Mouse (Mus musculus) heart, embryonic 14.5 days (tissue): ENCODE measurements around the gene Arl9. TPM values are rescaled to one million over a fixed set of nuclear protein-coding genes. Genes with fewer than 3 reads are reported as not detected.

Experiments used
- ATAC-seq: fragments of 200-750 bp; cut with Nextera tagmentation; 2 replicates; pipeline ENCODE4 v1.8.0; 2017; ENCODE audit warnings: low read depth, moderate TSS enrichment; ENCODE audit not compliant: insufficient number of reproducible peaks, insufficient read depth, low FRiP score
- H3K27ac ChIP-seq, 2 experiments: fragments of 200-500 bp in 1 of 2; fragments of 300-500 bp in 1 of 2; sonication (generic) in 1 of 2; replicated peaks in 1 of 2; 2 replicates each; pipeline ENCODE4 v1.5.1; 2012 to 2014; ENCODE audit warnings: low read depth in 2 of 2, low read length in 2 of 2, control low read depth in 1 of 2, mild to moderate bottlenecking in 1 of 2, mixed read lengths in 1 of 2; ENCODE audit not compliant: control insufficient read depth in 1 of 2, insufficient read depth in 1 of 2
- H3K27me3 ChIP-seq: fragments of 300-500 bp; sonication (generic); 2 replicates; pipeline ENCODE4 v1.6.1; 2014; ENCODE audit warnings: mild to moderate bottlenecking, low read length, control low read depth; ENCODE audit not compliant: control insufficient read depth, insufficient read depth
- H3K36me3 ChIP-seq: fragments of 300-500 bp; sonication (generic); 2 replicates; pipeline ENCODE4 v1.6.1; 2014; ENCODE audit warnings: mild to moderate bottlenecking, control low read depth, low read length, mixed read lengths; ENCODE audit not compliant: control insufficient read depth, insufficient read depth
- H3K4me1 ChIP-seq, 2 experiments: fragments of 200-500 bp in 1 of 2; fragments of 300-500 bp in 1 of 2; sonication (generic) in 1 of 2; 2 replicates each; pipeline ENCODE4 v1.6.1; 2012 to 2014; ENCODE audit warnings: low read length in 2 of 2, control low read depth in 1 of 2, mixed read lengths in 1 of 2; ENCODE audit not compliant: control insufficient read depth in 2 of 2, insufficient read depth in 2 of 2
- H3K4me2 ChIP-seq: fragments of 300-500 bp; sonication (generic); 2 replicates; pipeline ENCODE4 v1.6.1; 2014; ENCODE audit warnings: mild to moderate bottlenecking, low read length
- H3K4me3 ChIP-seq, 2 experiments: fragments of 200-500 bp in 1 of 2; fragments of 300-500 bp in 1 of 2; sonication (generic) in 1 of 2; 2 replicates each; pipeline ENCODE4 v1.5.1; 2012 to 2014; ENCODE audit warnings: low read length in 2 of 2, mild to moderate bottlenecking in 2 of 2, control low read depth in 1 of 2, low read depth in 1 of 2, moderate library complexity in 1 of 2; ENCODE audit not compliant: control insufficient read depth in 1 of 2, insufficient read depth in 1 of 2
- H3K9ac ChIP-seq: fragments of 300-500 bp; sonication (generic); 2 replicates; pipeline ENCODE4 v1.6.1; 2014; ENCODE audit warnings: mild to moderate bottlenecking, low read length
- H3K9me3 ChIP-seq: fragments of 300-500 bp; sonication (generic); 2 replicates; pipeline ENCODE4 v1.6.1; 2016; ENCODE audit warnings: low read length, control low read depth; ENCODE audit not compliant: control insufficient read depth
- WGBS: fragments of 180-500 bp; shearing (Covaris S2); extraction: QIAGEN DNeasy Blood & Tissue Kit; methylation state at CpG from one replicate; pipeline ENCODE4 v1.1.7; 2014; 5-methylcytosine and 5-hydroxymethylcytosine counted together
- polyA plus RNA-seq: library from polyadenylated mRNA; unstranded; fragments of >200 nt; fragmentation: Nextera tagmentation; extraction: Ambion mirVana; gene quantifications from 2 replicates; pipeline ENCODE4 v1.2.1, GENCODE M21; 2014

Arl9 gene
- polyA plus RNA-seq, 1 experiment from 2014 or later = not detected

- no peak for ATAC-seq
- Histone ChIP-seq H3K9ac (no peak overlapping the region), H3K36me3 (peaks cover 94% of the 10 kb centered on the region), H3K27ac (no peak overlapping the region), H3K9me3 (no peaks in the 10 kb centered on the region), H3K4me3 (no peak overlapping the region), H3K4me1 (no peaks in the 10 kb centered on the region), H3K4me2 (no peak overlapping the region), H3K27me3 (no peaks in the 10 kb centered on the region)
- 95% methylated on average over 3 of the region's 3 CpGs for WGBS
These were observed 13.1 kb upstream of the Arl9 start for GRCm38 (mm10) chr5:76990789-76991188.

- H3K27ac ChIP-seq = no peak overlapping the region
- no peak overlapping the region for H3K9ac ChIP-seq
- 94% methylated on average over 5 of the region's 5 CpGs for WGBS
- no peak overlapping the region for H3K4me3 ChIP-seq
- H3K27me3 ChIP-seq = no peaks in the 10 kb centered on the region
- no peaks in the 10 kb centered on the region for H3K9me3 ChIP-seq
- no peak overlapping the region for H3K4me2 ChIP-seq
- ATAC-seq = no peak
- peaks cover 97% of the 10 kb centered on the region for H3K36me3 ChIP-seq
- no peaks in the 10 kb centered on the region for H3K4me1 ChIP-seq
These were observed 10.6 kb upstream of the Arl9 start for GRCm38 (mm10) chr5:76993174-76993814.

GRCm38 (mm10) chr5:76998416-76998815 is 5.4 kb upstream of the Arl9 start:
- H3K36me3 ChIP-seq = peaks cover 75% of the 10 kb centered on the region
- no peak overlapping the region for H3K4me2 ChIP-seq
- H3K9ac ChIP-seq = no peak overlapping the region
- H3K27me3 ChIP-seq = no peaks in the 10 kb centered on the region
- no peak for ATAC-seq
- WGBS = 43% methylated on average over 5 of the region's 5 CpGs
- no peak overlapping the region for H3K4me3 ChIP-seq
- no peak overlapping the region for H3K27ac ChIP-seq
- H3K4me1 ChIP-seq = no peaks in the 10 kb centered on the region
- no peaks in the 10 kb centered on the region for H3K9me3 ChIP-seq

- Histone ChIP-seq H3K27ac (no peak overlapping the region), H3K9me3 (no peaks in the 10 kb centered on the region), H3K27me3 (no peaks in the 10 kb centered on the region), H3K36me3 (peaks cover 47% of the 10 kb centered on the region), H3K9ac (no peak overlapping the region), H3K4me2 (no peak overlapping the region), H3K4me3 (no peak overlapping the region), H3K4me1 (no peaks in the 10 kb centered on the region)
- WGBS = 93% methylated on average over 17 of the region's 17 CpGs
- no peak for ATAC-seq
These were observed 2.7 kb upstream of the Arl9 start for GRCm38 (mm10) chr5:77001192-77001591.

GRCm38 (mm10) chr5:77010352-77010751 is 6.5 kb downstream of the Arl9 start:
- no peak overlapping the region for H3K9ac ChIP-seq
- H3K4me3 ChIP-seq = no peak overlapping the region
- H3K9me3 ChIP-seq = no peaks in the 10 kb centered on the region
- 67% methylated on average over 9 of the region's 9 CpGs for WGBS
- ATAC-seq = no peak
- H3K4me1 ChIP-seq = no peaks in the 10 kb centered on the region
- H3K36me3 ChIP-seq = no peaks in the 10 kb centered on the region
- H3K27me3 ChIP-seq = no peaks in the 10 kb centered on the region
- H3K27ac ChIP-seq = no peak overlapping the region
- H3K4me2 ChIP-seq = no peak overlapping the region

GRCm38 (mm10) chr5:77011082-77011481 is 7.2 kb downstream of the Arl9 start:
- Histone ChIP-seq H3K36me3 (no peaks in the 10 kb centered on the region), H3K9ac (no peak overlapping the region), H3K27ac (no peak overlapping the region), H3K4me2 (no peak overlapping the region), H3K4me3 (no peak overlapping the region), H3K9me3 (no peaks in the 10 kb centered on the region), H3K4me1 (no peaks in the 10 kb centered on the region; a peak in 1 of 4 replicates), H3K27me3 (no peaks in the 10 kb centered on the region)
- no peak for ATAC-seq
- 49% methylated on average over 3 of the region's 3 CpGs for WGBS

GRCm38 (mm10) chr5:77013171-77013570 is 9.3 kb downstream of the Arl9 start:
- H3K4me2 ChIP-seq = no peak overlapping the region
- no peak overlapping the region for H3K27ac ChIP-seq
- WGBS = 63% methylated on average over 3 of the region's 3 CpGs
- no peaks in the 10 kb centered on the region for H3K36me3 ChIP-seq
- no peaks in the 10 kb centered on the region; a peak in 1 of 4 replicates for H3K4me1 ChIP-seq
- H3K9me3 ChIP-seq = no peaks in the 10 kb centered on the region
- H3K4me3 ChIP-seq = no peak overlapping the region
- ATAC-seq = no peak
- no peak overlapping the region for H3K9ac ChIP-seq
- no peaks in the 10 kb centered on the region for H3K27me3 ChIP-seq
